Mouse (Mus musculus): ENCODE measurements around the gene Gm4858.
"Not testable (repeated sequence)": the region's sequence is repeated elsewhere in the genome, so short reads cannot be mapped to it uniquely, and the experiment has no call there.

Gm4858 gene

DNA sequence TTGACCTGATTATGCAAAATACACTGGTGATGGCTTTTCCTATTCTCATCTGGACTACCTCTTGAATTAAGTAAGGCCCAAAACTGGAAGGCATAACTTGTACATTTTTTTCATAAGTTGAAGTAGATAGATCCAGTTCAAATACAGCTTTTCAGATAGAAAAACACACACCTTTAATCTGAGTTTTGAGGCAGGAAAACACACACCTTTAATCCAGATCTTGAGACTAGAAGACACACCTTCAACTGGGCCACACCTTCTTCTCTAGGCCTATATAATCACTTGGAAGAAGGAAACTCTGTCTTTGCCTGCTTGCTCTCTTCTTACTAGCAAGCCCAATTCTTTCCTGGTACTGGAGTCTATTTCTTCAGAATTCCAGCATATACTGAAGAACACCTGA lies at the start of gene Gm4858:
Gene Gm4858, plus strand, starts transcription at position 301 of the 400 bp plus-strand sequence.
- DNase-seq: not testable (repeated sequence)

DNA sequence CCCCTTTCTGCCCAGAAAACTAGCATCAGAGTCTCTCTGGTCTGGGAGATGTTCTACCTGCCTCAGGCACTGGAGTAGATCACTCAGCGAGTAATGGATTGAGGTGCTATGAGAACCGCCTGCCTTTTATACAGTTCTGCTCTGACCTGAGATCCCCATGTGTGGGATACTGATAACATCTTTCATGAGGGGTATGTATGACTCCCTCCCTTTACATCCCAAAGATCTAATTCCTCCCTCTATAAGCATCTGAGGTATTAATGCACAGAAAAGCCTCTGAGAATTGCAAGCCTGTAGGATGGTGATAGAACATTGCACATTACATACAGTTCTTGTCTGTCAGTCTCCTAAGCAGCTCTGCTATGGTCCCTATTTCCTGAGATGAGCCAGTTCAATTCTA lies 49.7 kb upstream of the Gm4858 start, which contains the start of gene Lce1m:
Gene Lce1m, minus strand, starts transcription at position 101 of the 400 bp plus-strand sequence.
- no peak for DNase-seq

DNA sequence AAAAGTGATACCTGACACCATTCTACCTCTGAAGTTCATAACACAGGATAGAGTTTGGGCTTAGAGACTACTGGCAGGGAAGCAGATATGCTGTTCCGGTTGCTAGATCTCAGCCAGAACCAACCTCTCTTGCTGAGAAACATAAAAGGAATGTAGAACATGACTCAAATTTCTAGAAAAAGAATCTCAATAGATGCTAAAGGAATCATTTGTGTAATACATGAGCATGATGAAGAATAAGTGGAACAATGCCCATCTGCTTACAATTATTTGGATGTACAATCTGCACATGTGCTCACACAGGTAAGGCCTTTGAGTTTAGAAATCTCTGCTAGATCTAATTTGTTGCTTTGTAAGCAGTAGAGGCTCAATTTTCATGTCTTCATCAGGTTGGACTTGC lies 47.5 kb upstream of the Gm4858 start:
- DNase-seq: no peak

DNA sequence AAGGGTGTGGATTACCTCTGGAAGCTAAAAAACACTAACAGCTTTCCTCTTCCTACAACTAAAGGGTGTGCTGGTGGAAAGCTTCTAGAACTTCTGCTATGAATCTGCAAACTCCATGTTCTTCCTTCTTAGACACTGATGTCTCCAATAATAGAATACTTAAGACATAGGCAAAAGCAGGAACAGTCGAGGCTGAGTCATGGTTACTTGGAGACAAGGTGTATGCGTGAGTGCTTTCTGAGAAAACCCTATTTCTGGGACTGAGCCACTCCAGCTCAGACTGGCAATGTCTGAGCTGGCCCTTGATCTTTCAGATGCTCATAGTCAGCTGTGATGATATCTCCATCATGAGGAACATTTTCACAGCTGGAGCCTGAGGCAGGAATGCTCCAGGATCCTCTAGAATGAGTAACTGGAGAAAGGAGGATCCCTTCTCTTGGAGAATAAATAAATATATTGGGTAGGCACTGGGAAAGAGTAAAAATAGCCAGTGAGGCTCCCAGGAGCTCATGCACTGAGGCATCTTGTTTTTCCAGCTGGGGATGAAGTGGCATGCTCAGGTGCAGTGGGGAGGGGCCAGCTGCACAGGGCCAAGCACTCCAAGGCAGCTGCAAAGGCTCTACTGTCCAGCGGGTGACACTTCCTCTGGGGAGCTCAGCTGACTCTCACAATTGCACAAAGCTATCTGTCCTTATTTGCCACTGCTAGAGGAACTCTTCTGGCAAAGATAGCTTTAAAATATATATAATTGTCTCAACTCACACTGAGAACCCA lies 45.0 kb upstream of the Gm4858 start:
- no peak for DNase-seq

DNA sequence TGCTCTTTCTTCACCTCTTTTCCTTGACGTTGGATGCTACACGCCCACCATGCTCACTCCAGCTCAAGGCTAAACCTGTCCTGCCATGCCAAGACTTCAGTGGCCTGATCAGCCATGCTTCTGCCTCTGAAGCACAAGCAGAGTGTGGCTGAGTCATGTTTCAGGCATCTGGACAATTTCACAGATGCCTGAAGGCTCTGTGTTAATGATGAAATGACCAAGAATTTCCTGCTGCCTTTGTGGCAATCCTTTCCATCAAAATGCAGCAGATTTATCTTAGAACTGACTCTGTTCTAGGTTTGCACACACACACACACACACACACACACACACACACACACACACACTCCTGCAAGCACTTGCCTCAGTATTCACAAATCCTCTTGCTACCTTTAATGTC lies 43.1 kb upstream of the Gm4858 start:
- DNase-seq: no peak

DNA sequence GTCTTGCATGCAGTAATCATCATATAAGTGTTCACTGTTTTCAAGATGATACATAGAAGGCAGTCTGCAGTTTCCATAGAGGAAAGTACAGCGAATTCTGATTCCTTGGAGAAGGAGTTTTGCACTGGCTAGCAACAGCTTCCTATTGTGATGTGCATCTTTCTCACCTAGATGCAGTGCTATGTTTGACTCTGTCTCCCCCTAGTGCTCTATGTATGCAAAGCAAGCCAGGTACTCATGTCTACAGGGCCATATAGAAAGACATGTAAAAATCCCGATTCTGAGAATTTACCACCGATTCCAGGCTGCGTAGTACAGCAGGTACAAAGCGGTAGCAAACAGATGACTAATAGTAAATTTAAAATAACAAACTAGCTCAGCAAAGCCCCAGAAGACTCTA lies 37.2 kb upstream of the Gm4858 start:
- DNase-seq: no peak

DNA sequence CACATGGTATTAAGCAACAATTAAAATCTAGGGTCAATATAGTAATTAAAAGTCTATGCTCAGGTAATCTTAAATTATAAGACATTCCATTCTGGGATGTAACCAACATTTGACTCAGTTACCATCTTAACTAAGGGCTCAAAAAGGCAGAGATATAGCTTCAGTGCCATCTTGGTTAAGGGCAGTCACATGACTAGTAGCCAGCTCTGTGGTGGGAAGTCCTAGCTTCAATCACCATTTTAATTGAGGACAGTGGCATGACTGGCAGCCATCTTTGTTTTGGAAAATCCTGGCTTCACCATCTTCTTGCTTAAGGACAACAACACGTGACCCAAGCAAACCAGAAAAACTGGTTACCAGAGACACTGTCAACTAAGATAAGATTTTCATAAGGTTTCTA lies 18.4 kb upstream of the Gm4858 start:
- DNase-seq: no peak

DNA sequence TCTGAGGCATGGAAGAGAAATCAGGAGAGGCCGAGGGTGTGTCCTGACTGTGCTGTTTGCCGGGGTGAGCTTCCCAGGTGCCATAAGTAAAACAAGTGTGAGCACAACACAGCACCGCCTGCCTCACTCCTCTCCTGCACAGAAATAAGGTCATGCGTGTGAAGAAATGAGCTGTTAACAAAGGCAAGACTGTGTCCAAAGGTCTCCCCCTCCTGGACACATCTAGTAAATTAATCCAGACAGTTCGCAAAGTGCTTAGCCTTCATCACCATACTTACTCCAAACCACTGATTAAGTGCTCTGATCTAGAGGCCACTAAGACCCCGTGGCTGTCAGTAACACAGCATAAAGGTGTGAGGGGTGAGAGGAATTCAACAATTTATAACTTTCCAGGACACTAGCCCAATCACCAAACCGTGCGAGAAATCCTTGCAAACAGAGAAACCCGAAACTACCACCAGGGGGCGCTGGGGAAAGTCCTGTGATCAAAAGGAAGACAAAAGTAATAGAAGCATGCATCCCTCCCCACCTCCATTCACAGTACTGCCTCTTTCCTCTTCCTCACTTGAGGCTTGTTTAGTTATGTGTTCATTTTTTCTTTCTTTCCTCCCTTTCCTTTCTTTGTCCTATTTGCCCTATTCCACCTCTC lies 15.7 kb upstream of the Gm4858 start:
- peak; percentile 45 for DNase-seq

DNA sequence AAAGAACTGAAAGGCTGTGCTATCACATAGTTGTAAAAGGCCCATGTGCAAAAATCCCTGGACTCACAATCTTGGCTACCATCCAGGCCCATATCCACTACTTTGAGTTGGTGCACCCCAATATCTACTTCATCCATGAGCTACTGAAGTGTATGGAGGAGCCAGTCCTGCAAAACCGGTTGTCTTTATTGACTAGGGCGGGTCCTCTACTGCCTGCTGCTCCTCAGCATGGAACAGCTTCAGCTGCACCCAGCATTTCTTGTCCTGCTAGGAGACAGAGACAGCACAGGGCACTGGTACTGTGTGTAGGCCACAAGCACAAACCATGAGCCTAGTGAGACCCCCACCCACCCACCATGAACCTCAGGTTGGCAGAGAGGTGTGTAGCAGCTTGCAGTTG lies 18.0 kb downstream of the Gm4858 start:
- no peak for DNase-seq

DNA sequence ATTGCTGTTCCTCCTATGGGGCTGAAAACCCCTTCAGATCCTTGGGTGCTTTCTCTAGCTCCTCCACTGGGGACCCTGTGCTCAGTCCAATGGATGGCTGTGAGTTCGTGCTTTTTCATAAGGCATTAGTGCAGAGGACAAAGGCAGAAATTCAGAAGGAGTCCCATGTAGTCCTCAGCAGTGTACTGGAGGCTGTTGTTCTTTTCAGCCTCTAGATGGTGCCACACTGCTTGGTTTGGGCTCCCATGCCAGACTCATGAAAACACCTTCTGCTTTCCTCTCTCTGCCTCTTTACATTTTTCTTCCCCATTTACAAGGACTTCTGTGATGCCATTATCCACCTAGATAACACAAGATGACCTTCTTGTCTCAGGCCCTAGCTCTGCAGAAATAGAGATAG lies 25.0 kb downstream of the Gm4858 start:
- DNase-seq: not testable (repeated sequence)

DNA sequence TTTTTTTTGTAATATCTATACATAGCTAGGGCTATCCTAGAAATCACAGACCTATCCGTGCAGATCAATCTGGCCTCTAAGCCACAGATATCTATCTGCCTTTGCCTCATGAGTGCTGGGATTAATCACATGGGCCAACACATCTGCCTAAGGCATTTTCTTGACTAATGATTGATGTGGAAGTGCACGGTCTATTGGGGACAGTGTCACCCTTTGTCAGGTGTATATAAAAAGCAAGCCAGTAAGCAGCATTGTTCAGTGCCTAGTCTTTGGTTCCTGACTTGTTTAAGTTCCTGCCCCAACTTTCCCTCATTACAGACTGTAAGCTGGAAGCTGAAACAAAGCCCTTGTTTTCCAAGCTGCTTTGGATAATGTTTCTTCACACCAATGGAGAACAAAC lies 27.8 kb downstream of the Gm4858 start:
- no peak for DNase-seq

DNA sequence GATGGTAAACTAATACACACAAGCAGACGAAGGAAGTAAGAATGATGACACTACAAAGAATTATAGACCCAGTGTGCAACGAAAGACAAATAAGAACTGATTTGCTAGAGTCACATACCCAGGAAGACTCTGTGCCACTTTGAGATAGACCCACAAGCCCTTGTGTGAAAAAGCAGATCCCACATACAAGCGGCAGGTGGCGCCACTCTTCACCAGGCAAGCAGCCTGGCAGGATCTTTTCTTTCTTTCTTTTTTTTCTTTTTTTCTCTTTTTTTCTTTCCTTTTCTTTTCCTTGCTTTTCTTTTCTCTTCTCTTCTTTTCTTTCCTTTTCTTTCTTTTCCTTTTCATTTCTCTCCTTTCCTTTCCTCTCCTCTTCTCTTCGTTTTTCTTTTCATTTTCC lies 43.0 kb downstream of the Gm4858 start:
- DNase-seq: peak; percentile 50

DNA sequence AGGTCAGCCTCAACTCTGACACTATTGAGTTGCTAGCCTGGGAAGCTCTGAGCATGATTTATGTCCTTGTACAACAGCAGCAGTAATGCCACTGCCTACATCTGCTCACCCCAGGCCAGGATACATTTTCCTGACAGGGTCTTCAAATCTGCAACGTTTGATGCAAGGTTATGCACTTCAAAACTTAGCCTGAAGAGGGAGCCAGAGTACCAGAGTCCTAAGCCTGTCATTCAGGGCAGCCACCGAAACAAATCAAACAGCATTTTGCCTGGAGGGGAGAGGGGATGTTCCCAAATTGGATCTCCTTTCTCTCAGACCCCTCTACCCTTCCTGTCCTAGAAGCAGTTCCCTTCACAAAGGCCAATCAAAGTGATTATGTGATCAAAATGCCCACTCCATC lies 45.9 kb downstream of the Gm4858 start:
- peak; percentile 20 for DNase-seq

DNA sequence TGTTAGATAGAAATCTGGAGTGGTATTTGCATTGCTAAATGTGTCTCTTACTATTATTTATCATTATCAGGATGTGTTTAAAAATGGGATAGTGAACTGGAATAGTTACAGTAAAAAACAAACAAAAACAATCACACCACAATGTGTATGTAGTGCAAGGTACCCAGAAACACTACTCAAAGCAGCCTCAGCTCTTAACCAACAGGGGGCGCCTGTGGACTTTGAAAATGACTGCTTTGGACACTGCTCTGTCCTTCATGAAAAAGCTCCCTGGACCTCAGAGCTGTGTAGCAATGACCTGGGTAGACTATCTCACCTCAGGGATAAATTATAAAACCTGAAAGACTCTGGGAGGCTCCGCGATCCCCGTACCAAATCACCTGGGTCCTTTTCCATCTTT lies 50.5 kb downstream of the Gm4858 start:
- DNase-seq: no peak

Data from thymus, postnatal 4 days (tissue).